Mouse (Mus musculus) E14TG2a.4 (cell line): ENCODE measurements around the gene Piwil4.

Experiments used
- CTCF ChIP-seq: conservative IDR thresholded peaks from 2 replicates; pipeline ENCODE4 v1.5.1; 2014; ENCODE audit warnings: low read length
- POU5F1 ChIP-seq: IDR thresholded peaks from 2 replicates; pipeline ENCODE4 v1.6.1; 2014; ENCODE audit warnings: low read length, borderline replicate concordance

DNA sequence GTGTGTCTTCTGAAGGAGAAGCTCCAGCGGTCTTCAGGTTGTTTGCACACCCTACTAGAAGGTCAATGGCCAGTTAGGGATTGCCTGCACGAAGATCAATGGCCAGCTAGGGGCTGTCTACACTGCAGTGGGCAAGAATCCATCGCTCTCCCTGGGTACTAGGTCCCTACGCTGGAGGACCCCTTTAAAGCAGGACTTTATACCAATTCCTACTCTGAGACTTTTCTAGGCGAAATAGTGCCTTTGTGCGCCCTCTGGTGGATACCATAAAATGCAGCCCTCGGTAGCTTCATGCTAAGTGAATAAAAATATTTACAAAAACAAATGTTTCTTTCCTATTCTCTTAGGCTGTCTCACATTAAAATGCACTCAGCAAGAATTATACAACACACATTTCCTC is 24.2 kb upstream of the Piwil4 start:
- TF ChIP-seq CTCF = peak; percentile 87
- TF ChIP-seq POU5F1 = no peak
